Mouse (Mus musculus) 416B (cell line): Measurements from ENCODE around the gene Fosl2.
"Not testable (repeated sequence)": the region's sequence is repeated elsewhere in the genome, so short reads cannot be mapped to it uniquely, and the experiment has no call there.

ENCODE experiments used
- DNase-seq: peaks from one replicate; pipeline ENCODE4 v3.0.0; 2011; ENCODE audit warnings: low read depth

Fosl2 gene

DNA sequence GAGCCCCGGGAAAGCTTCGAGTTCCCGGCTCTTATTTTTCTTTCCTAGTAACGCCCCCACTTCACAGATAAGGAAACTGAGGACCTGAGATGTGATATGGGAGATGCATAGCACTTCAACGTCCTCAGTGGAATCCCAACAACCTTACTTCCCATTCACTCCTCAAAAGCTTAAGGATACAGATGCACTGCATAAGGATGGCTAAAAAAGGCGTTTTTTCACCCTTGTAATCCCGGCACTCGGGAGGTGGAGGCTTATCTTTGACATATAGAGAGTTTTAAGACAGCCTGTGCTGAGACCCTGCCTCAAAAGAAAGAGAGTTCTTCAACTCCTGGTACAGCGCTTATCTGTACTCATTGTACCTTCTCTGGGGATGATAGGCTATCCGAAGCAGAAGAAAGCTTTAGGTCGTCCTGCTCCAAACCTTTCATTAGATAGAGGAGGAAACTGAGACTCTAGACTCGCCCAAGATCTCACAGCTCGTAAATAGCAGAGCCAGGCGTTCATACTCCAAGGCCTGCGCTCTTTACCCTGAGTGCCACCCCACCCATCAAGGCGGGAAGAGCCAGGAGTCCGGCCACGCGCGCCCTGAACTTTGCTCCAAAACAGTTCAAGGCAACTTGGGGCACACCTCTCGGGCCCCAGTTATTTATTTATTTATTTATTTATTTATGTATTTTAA is 1.4 kb upstream of the Fosl2 start:
- DNase-seq: no peak

DNA sequence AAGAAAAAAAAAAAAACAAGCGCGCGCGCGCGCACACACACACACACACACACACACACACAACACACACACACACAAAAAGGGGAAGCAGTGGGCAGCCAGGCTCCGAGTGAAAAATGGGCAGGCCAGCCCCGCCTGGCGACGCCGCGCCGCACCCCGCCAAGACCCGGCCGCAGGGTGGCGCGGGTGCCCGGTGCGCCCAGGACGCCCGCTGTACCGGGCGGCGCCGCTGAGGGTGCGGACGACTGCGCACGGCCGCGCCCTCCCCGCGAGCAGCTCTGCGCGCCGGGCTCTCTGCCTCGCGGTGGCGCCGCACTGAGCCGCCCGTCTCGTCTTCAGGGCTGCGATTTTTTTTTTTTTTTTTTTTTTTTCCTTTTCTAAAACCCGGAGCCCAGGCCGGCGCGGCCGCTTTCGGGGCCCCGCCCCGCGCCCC is 682 bp upstream of the Fosl2 start:
- DNase-seq: peak; percentile 88

DNA sequence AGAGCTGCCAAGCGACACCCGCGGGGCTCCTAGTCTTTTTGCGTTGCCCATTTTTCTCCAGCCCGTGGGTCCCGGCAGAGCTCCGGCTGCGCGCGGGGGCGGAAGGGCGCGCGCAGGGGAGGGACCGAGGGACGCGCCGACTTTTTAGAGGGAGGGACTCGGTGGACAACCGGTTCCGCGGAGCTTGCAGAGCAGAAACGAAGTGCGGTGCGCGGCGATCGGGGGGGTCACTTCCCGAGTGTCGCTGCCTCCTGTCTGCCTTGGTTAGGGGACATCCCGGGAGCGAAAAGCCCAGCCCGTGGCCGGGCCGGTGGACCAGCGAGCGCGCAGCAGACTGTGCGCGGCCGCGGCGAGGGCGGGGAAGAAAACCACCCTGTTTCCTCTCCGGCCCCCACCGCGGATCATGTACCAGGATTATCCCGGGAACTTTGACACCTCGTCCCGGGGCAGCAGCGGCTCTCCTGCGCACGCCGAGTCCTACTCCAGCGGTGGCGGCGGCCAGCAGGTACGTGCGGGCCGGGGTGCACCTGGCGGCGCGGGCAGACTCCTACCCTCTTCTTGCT is 781 bp downstream of the Fosl2 start:
- DNase-seq: peak; percentile 70

DNA sequence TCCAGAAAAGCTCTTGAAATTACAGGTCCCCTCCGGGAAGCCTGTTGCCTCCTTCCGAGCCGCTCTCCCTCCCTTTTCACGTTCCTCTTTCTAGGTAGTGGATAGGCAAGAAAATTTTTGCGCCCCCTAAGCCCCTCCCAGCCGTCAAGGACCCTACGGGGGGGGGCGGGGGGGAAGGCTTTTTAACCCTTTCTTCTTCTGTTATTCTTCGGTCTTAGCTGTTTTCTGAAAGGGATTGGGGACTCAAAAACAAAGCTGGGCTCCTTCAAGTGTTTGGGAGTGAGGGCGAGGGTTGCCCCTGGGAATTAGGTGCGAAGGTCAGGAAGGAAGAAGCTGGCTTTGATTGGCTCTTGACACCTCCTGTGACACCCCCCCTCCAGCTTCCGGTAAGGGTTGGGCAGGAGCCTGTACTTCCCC is 1.5 kb downstream of the Fosl2 start:
- DNase-seq: peak; percentile 75

DNA sequence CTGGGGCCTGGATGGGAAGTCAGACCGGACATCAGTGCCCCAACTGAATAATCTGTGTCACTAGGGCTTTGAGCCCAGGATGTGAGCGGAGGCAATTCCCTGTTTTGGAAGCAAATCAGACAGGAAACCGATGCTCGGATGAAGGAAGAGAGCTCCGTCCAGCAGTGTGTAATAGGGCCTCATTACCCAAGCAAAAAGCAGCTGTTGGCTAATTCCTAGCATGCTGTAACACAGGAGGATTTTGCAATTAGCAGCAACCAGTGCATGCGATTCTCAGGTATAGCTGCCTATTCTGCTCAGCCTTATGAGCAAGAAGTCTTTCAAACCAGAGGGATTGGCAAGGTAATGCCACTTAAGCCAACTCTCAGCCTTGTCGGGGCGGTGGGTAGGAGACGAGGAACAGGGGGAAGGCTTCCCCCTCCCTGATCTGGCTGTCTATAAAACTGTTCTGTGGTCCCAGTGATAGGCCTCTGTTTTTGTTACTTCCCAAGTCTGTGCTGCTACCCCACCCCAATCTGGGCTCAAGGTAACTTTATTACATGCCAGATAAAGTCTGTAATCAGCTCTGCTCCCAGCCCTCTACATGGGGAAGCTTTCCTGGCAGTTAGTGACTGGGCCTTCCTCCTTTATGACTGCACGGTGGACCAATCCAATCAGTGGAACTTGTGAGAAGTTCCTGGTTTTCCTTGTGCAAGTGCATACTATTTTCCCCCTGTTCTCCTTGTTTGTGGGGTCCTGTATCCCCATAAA is 3.0 kb downstream of the Fosl2 start:
- DNase-seq: peak; percentile 59

DNA sequence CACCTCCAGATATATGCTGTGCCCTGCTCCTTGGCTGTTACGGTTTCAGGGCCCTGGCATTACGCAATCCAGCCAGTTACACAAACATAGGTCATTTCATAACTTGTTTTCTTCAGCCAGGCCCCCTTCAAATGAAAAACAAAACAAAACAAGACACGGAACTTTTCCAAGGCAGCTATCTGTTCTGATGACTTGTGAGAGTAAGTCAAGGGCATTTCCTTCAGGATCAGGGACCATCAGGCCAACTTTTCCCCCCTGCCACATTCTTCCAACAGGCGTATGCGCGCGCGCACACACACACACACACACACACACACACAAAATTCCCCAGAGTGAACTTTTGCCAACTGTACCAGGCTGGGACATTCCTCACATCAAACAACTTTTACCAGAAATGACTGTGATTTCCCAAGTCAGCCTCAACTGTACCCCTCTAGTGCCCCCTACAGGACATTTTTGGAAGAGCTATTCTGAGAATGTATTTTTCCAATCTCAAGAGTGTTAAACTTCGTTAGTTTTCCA is 4.0 kb downstream of the Fosl2 start:
- DNase-seq: peak; percentile 78

DNA sequence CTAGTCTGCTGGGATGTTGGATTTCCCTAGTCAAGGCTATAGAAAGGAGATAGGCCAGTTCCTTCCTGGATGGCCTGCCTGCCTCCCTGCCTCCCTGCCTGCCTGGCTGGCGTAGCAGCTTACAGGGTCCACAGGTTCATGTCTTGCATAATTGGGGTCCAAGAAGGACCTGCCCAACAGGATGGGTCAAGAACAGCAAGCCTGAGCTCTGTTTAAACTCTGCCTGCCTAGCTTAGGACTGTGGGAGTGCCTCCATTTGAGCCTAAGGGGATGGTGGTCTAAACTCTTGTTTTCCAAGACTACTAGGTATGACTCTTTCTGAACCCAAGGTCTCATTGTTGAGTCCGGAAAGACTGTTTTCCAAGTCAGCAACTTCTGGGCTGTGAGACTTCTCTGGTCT is 6.3 kb downstream of the Fosl2 start:
- no peak for DNase-seq

DNA sequence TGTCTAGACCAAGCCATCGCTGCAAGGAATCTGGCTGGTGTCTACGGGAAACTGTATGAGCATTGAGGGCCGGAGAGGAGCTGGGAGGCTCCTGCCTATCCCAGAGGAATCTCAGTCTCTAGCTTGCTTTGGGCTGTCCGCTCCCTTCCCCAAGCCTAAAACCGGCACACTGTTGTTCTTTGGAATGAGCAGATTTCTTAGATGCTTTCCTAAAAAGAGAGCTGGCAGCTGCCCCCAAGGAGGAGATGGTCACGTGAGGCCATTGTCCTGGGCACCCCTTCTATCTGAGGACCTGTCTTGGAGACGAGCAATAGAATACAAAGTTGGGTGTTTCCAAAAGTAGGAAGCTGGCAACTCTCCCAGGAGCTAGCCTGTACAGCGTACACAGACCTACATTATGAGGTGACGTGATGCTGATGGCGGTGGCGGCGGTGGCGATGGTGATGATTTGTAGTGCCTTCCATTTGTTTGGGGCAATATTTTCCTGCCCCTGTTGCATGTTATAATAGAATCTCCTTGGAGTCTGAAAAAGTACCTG is 7.9 kb downstream of the Fosl2 start:
- DNase-seq: no peak

DNA sequence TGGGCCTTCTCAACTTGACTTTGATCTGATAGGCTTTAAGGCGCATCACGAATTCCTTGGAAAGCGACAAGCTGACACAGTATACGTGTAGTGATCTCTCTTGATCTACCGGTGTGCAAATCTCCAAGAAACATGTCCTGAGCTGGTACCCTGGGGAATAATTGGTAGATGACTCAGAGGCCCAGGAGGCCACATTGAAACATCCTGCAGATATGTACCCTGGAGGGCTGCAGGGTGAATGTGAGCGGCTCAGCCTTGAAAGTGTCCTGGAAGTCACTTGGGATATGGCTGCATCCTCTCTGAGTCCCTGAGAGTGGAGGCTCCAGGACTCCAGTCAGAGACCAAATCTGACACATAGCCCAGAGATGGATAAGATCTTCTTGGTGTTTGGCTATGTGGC is 10.7 kb downstream of the Fosl2 start:
- no peak for DNase-seq

DNA sequence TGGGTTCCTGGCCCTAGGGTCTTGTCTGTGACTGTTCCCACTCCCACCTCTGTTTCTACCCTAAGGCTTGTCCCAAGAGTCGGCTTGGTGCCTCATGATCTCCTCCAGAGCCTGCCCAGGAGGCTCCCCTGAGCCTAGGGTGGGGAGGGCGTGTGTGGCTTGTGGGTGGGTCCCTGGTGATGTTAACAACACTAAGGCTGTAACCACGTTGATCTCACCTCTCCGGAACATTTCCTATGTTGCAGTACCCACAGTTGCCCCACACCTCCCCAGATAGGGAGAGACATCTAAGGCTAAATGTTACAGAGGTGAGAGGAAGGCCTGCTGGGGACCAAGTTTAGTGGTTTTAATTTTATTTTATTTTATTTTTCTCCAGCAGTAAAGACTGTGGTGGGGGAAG is 13.0 kb downstream of the Fosl2 start:
- DNase-seq: no peak

DNA sequence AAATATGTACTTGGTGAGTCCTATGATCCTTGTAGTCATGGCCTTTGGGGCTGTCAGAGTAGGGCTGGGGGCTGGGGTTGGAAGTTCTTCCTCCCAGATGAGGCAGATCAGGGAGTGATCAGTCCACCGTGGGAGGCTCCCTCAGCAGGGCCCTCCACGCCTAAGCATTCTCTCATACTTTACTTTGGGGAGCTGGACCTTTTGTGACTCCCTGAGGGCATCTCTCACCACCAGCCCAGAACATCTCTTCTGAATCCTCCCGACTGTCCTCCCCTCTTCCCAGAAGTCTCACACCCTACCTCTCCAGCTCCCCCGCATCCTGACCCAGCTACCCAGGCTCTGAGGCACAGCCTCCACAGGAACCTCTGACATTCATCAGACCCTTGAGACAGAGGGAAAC is 15.6 kb downstream of the Fosl2 start:
- DNase-seq: no peak

DNA sequence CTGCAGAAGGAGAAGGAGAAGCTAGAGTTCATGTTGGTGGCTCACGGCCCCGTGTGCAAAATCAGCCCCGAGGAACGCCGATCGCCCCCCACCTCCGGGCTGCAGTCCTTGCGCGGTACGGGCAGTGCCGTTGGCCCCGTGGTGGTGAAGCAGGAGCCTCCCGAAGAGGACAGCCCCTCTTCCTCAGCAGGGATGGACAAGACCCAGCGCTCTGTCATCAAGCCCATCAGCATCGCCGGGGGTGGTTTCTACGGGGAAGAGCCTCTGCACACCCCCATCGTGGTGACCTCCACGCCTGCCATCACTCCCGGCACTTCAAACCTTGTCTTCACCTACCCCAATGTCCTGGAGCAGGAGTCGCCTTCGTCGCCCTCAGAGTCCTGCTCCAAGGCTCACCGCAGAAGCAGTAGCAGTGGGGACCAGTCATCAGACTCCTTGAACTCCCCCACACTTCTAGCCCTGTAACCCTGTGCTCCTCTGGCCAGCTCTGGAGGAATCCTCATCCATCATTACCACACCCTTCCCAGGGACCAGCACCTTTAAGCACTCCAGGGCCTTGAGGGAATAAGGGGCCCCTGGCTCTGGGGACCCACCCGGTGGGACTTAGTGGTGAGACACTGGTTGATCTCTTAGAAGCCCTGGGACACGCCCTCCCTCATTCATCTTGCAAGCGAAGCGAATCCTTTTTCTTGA is 17.3 kb downstream of the Fosl2 start:
- no peak for DNase-seq

DNA sequence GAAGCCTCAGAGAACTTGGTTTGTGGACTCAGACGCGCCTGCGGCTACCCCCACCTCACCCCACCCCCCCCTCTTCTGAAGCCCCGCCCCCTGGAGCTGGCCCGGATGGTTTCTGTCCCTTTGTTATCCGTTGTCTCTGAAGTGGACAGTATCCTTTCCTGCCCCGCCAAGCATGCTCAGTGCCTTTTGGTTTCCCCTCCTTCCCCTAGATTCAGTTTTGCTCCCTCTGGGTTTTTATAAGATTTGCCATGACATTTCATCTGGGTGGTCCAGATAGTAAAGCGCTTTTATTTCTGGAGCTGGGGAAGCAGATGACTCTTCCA is 17.8 kb downstream of the Fosl2 start:
- no peak for DNase-seq

DNA sequence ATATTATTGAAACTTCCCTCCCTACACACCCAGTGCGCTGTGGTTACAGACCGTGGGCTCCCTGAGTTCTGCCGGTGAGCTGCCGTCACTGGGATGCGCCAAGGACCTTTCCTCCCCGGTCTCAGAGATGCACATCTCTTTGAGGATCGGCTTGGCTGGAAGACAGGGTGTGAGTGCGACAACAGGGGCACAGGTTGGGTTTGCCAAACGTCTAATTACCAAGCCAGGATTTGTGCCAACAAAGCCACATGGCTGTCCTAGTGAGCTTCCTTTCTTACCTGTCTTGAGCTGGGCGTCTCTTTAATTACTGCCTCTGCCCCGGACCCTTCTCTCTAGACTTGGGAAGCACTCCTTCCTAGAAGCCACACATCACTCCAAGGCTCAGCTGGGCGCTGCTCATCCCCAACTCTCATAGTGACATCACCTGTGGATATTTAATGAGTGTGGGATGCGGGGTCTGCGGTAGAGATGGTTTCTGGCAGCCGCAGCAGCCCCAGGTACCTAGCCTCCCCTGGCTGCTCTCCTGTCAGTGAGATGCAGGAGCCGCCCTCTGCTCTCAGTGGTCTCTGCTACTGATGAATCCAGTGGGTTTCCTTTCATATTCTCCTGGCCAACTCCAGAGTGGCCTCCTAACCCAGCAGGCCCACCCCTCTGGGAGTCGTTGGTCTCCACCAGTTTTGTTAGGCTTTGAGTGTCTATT is 18.3 kb downstream of the Fosl2 start:
- DNase-seq: no peak

DNA sequence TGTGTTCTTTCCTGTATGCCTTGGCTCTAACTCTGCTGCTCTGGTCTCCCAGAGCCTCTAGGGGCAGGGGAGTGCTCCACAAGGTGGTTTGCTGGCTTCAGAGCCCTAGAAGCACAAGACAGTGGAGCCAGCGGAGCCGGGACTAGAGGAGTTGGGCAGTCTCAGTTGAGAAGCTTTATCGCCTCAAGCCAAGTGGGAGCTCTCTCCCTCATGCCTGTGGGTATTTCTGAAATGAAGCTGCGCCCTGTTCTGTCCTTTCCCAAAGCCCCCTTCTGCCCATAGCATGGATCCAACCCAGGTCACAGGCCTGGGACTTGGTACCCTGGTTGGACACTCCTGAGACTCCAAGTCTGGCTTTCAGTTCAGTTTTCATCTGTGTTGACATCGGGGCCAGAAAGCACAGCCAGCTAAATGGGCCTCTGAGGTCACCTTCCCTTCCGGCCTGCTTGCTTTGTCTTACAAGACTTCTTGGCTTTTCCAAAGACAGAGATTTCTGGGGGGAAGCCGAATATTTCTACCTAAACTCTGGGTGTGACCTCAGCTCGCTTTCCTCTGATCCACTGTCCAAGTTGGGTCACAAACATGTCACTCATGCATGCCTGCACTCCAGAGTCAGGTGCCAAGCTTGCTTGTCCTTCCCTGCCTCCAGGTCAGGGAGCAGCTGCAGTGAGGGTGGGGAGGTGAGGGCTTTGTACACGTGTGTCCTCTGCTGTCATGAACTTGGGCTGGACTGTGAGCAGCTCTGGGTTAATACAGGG is 19.5 kb downstream of the Fosl2 start:
- no peak for DNase-seq

DNA sequence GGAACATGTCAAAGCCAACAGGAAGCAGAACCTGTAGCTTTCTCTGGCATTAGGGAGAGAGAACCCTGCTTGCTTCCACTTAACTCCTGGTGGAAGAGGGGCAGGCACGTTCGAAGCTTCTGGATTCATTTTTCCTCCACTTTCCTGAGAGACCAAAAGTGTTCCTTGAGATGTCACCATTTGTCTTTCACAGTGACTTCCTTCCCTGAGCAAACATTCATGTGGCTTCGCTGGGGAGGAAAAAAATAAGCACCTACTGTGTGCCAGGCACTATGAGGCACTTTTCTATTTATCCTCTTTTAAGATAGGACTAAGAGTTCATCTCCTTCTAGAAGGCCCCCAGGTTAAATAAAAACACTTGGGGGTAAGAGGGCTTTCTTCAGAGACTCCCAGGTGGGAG is 20.3 kb downstream of the Fosl2 start:
- no peak for DNase-seq

DNA sequence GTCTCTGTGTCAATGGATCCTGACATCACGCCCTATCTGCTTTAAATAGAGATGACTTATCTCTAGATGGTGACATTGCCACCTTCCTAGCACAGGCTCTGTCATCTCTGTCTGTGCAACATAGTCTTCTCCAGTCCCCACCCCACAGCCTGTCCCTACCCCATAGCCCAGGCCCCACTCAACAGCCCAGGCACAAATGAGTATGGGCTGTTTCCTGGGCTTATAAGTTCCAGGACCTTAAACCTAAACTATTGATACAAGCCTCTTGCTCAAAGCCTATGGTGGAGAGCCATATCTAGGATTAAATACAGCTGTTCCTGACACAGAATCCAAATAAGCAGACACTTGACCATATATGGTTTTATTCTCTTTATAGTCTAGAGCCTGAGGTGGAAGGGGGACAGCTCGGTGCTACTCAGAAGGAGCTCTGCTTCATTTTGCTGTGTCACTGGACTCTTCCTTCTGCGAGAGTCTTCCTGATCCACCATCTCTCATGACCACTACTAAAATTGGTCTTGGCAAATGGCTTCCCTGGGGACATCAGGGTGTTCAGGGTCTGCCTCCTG is 28.0 kb downstream of the Fosl2 start:
- DNase-seq: no peak

DNA sequence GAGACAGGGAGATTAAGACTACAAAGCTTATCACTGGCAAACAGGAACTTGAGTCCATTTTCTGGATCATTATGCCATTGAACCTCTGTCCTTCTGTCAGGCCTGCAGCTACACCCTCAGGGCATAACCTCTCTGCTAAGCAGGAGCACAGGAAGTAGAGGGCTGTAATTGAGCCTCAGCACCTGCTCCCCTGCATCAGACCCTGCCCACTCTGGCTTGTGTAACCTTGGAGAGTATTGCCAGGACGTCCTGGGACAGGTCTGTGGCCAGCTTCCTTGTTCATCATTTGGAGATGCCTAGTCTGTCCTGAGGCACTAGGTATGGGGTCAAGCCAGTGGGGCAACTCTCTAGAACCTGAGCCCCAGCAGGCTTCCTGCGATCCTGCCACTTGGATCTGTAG is 36.6 kb downstream of the Fosl2 start:
- no peak for DNase-seq

DNA sequence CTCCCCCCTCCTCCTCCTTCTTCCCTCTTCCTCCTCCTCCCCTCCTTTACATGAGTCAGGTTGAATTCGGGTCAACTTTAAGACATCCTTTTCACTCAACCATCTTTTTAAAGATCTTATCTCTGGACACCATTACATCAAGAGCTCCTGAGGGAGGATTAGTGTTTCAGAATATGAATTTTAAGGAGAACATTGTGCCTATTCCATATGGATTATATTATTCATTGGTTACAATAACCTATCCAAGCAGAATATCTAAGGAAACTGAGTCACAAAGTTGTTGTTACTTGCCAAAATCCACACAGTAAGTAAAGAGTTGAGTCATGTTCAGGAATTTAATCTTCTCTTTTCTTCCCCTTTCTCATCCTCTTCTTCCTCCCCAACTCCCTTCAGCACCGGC is 41.2 kb downstream of the Fosl2 start:
- peak; percentile 36 for DNase-seq

DNA sequence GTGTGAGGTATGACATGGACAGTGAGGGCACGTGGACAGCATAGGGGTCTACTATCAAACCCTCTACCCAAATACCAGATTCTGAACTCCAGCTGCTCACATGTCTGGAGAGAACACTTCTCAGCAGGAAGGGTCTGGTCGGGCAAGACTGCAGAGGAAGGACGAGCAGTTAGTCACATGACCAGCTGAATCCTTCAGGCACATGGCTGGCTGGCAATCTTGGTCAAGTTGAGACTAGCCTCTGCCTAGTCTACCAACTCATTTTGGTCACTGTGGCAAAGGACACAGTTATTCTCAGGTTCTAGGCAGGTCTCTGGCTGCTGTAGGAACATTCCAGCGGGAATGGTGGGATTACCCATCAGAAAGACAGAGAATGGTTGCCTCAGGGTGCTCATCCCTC is 42.1 kb downstream of the Fosl2 start:
- DNase-seq: no peak

DNA sequence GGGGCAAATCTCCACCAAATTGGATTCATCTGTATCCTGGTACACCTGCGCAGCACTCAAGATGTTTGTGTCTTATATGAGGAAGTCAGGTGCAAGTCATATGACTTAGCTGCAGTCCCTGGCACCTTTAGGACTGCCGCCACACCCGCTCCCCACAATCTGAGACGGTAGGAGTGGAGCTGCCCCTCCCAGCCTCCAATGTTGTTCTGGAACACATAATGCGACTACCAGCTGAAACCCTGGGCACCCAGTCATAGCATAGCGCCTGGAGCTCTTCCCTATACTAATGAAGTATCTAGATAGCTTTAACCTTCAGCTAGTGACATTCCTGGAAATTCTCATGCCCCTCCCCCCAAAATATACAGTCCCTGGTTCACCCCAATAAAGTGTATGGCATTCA is 43.1 kb downstream of the Fosl2 start:
- not testable (repeated sequence) for DNase-seq
